Mouse (Mus musculus) spleen, postnatal 0 days (tissue): Measurements from ENCODE around the gene Rcn2. TPM values are rescaled to one million over a fixed set of nuclear protein-coding genes. Genes with fewer than 3 reads are reported as not detected.

Experiments used
- polyA plus RNA-seq: library from polyadenylated mRNA; unstranded; fragments of >200 nt; fragmentation: Nextera tagmentation; extraction: Ambion mirVana; gene quantifications from 2 replicates; pipeline ENCODE4 v1.2.1, GENCODE M21; 2015

Rcn2 gene
- polyA plus RNA-seq, result 58.2 and 69.7 TPM in 2 replicates

DNA sequence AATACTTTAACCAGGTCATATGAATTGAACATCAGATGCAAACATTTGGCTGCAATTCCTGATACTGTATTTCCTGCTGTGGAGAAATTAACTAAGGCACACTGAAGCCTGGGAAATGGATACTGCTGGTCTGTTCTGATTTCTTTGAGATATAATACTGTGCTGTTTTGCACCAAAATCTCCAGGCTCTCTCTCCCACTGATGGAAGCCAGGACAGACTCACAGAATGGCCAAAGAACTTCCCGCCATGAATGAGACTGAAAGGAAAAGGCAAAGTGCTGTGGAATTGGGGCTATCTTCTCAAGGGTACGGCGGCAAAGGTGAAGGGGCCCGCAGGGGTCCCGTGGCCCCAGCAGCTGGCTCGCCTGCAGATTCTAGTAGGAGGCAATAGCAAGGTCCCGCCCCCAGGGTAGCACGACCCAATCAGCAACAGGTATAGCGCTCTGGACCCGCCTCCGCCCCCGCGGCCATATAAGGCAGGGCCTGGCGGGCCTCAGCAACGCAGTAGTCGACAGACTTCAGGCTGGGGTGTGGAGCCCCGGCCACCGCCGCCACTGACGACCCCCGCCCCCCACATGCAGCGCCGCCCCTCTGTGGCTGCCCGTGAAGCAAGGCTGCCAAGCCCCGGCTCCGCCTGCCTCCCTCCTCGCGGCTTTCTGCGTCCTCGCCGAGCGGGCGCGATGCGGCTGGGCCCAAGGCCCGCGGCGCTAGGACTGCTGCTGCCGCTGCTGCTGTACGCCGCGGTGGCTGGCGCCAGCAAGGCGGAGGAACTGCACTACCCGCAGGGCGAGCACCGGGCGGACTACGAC, at the start of gene Rcn2:
Rcn2 (plus strand) TSS at position 474 of the 809 bp plus-strand sequence.

DNA sequence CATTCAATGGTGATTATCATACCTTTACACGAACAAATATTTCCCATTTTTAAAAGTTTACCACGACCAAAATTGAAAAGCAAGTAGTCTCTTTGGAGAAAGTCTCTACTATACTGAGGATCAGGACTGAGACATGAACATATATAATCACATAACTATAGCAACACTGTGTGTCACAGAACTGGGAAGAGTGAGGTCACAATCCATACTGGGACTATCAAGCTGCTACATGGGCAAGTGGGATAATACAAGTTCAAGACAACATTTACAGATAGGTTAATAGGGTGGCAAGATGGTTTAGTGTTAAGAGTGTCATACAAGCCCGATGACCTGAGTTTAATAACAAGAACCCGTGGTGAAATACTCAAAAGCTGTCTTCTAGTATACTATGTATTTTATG, 31.2 kb upstream of the Rcn2 start, which contains the start of gene 4930563M21Rik:
4930563M21Rik (minus strand) TSS at position 101 of the 400 bp plus-strand sequence.

DNA sequence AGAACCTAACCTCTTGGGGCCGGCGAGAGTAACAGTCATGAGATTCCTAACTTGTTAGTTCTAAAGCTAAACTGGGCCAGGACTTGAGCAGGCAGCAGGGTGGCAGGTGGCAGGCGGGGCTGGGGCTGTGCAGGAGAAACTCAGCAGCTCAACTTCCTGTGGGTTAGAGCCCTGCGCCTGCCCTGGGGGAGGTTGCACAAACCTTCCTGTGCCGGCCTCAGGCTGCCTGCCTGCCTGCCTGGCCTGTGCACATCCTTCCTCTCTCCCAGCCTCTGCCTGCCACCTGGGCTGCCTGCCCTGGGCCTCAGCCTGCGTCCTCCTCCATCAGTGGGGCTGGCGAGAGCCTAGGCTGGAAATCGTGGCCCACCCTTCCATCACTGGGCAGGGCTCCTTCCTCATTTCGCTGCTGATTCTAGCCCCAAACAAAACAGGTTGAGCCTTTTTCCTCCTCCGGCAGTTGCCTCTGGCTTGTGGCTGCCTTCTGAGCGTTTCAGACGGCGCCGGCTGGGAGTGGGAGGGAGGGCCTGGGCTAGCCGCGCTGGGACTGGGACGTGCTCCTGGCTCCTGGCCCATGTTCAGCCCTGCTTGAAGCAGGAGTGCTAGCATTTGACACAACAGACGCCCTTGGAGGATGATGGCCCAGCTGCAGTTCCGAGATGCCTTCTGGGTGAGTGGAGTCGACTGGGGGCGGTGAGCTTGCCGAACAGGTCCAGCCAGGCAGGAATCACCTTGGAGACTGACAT, 48.3 kb downstream of the Rcn2 start, which contains the start of gene Pstpip1:
Pstpip1 (plus strand) TSS at position 185 of the 743 bp plus-strand sequence.

Other genes with a start within 250 kb of the Rcn2 start
- gene Scaper, start 103.7 kb upstream of the Rcn2 start, polyA plus RNA-seq, result 4.1 and 5.7 TPM in 2 replicates
- gene 4930563M21Rik, start 31.3 kb upstream of the Rcn2 start, polyA plus RNA-seq, result not detected in 2 replicates
- 16.5 and 24.7 TPM in 2 replicates for gene Pstpip1, start 48.1 kb downstream of the Rcn2 start, polyA plus RNA-seq
- gene Tspan3, start 123.6 kb downstream of the Rcn2 start, polyA plus RNA-seq, result 72.3 and 98.7 TPM in 2 replicates